Mouse (Mus musculus): Measurements from ENCODE around the gene Vldlr. TPM values are rescaled to one million over a fixed set of nuclear protein-coding genes. Genes with fewer than 3 reads are reported as not detected.
A peak's percentile ranks its signal among the peaks of the same experiment; 100 is the strongest.

Gene Vldlr
- total RNA-seq (2021), result 10 to 100 TPM; 18.5 to 35.4 TPM
- 38.0 and 41.0 TPM in 2 replicates for polyA plus RNA-seq (2012; rRNA removed)
- long read RNA-seq, full-length matches to known transcripts, result 11 of 19 reads
- long read RNA-seq, partial matches to known transcripts, result 1 of 19 reads
- long read RNA-seq, other reads (novel, unspliced or antisense), result 7 of 19 reads

- DNase-seq, result no peak
These were observed at the start of gene Vldlr for GRCm38 (mm10) chr19:27216318-27216717. Gene Vldlr, plus strand, starts transcription at chr19:27216484.

- DNase-seq, result no peak
These were observed 48.5 kb upstream of the Vldlr start for GRCm38 (mm10) chr19:27167601-27168319.

- DNase-seq, result peak; percentile 58
These were observed 42.4 kb upstream of the Vldlr start for GRCm38 (mm10) chr19:27173836-27174235.

GRCm38 (mm10) chr19:27175617-27176016, 40.7 kb upstream of the Vldlr start:
- no peak for DNase-seq

GRCm38 (mm10) chr19:27176558-27176957, 39.7 kb upstream of the Vldlr start:
- DNase-seq, result peak; percentile 16

GRCm38 (mm10) chr19:27178195-27178807, 38.0 kb upstream of the Vldlr start:
- DNase-seq, result peak; percentile 12

- peak; percentile 10 for DNase-seq
These were observed 35.7 kb upstream of the Vldlr start for GRCm38 (mm10) chr19:27180351-27181122.

GRCm38 (mm10) chr19:27183511-27183910, 32.8 kb upstream of the Vldlr start:
- DNase-seq, result no peak

- DNase-seq, result no peak
These were observed 12.5 kb upstream of the Vldlr start for GRCm38 (mm10) chr19:27203711-27204238.

GRCm38 (mm10) chr19:27210991-27211390, 5.3 kb upstream of the Vldlr start:
- DNase-seq, result no peak

GRCm38 (mm10) chr19:27215596-27215995, 688 bp upstream of the Vldlr start:
- no peak for DNase-seq

GRCm38 (mm10) chr19:27216767-27217403, 601 bp downstream of the Vldlr start:
- peak; percentile 82 for DNase-seq

GRCm38 (mm10) chr19:27217404-27217940, 1.2 kb downstream of the Vldlr start:
- peak; percentile 83 for DNase-seq

GRCm38 (mm10) chr19:27217941-27218411, 1.7 kb downstream of the Vldlr start:
- peak; percentile 71 for DNase-seq

- peak; percentile 90 for DNase-seq
These were observed 2.4 kb downstream of the Vldlr start for GRCm38 (mm10) chr19:27218561-27219262.

GRCm38 (mm10) chr19:27219586-27219985, 3.3 kb downstream of the Vldlr start:
- DNase-seq, result no peak

- no peak for DNase-seq
These were observed 6.8 kb downstream of the Vldlr start for GRCm38 (mm10) chr19:27223046-27223445.

GRCm38 (mm10) chr19:27224356-27224755, 8.1 kb downstream of the Vldlr start:
- no peak for DNase-seq

GRCm38 (mm10) chr19:27226626-27227025, 10.3 kb downstream of the Vldlr start:
- no peak for DNase-seq

- DNase-seq, result no peak
These were observed 10.8 kb downstream of the Vldlr start for GRCm38 (mm10) chr19:27227131-27227530.

GRCm38 (mm10) chr19:27228254-27228653, 12.0 kb downstream of the Vldlr start:
- no peak for DNase-seq

Data from adrenal gland, adult 2 months (tissue).